Mouse (Mus musculus): ENCODE data around the gene Lrrc74a.

- no peak for TF ChIP-seq CTCF (IDR thresholded peaks at IDR 0.05; ENCODE audit: control insufficient read depth, insufficient read depth, insufficient read length)
- TF ChIP-seq USF1 (IDR thresholded peaks at IDR 0.05; ENCODE audit: low read depth) = no peak
- TF ChIP-seq MYOG (IDR thresholded peaks at IDR 0.05; ENCODE audit: control insufficient read depth, extremely low read depth, insufficient read length) = no peak
- TF ChIP-seq MAX (IDR thresholded peaks at IDR 0.05) = no peak
- no peak for TF ChIP-seq MYOD1 (IDR thresholded peaks at IDR 0.05; ENCODE audit: control insufficient read depth, insufficient read length, low read depth)
These were observed 40.8 kb upstream of the Lrrc74a start for GRCm38 (mm10) chr12:86693389-86693788.
